Mouse (Mus musculus): ENCODE measurements around the gene Fkbp6. TPM values are rescaled to one million over a fixed set of nuclear protein-coding genes. Genes with fewer than 3 reads are reported as not detected.

Gene Fkbp6
- total RNA-seq, 2 experiments from 2014 or later, result not detected

GRCm38 (mm10) chr5:135280226-135280625 lies 69.6 kb downstream of the Fkbp6 start:
- DNase-seq (ENCODE audit: low spot score in 2 of 2), result no peak

DNA sequence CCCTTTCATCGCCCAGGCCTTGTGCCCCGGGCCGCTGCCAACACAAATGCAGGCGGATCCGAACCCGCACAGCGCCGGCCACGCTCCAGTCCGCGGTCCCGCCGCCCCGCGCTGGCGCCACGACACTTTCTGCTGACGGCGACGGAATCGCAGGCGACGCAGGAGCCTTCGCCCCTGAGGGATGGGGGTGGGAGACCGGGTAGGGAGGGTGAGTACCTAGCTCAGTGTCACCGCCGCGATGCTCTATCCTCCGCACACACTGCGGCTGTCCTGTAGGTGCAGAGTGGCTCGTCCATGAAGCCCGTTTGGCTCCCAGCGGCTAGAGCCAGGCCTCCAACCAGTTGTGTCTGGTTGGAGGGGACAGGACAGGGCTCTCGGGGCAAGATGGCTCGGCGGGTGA lies 73.2 kb downstream of the Fkbp6 start:
- DNase-seq (ENCODE audit: low spot score in 2 of 2), result no peak

- peak in 1 of 2 experiments; percentile 54 for DNase-seq (ENCODE audit: low spot score in 2 of 2)
Observed at GRCm38 (mm10) chr5:135274663-135275396, 75.0 kb downstream of the Fkbp6 start.

DNA sequence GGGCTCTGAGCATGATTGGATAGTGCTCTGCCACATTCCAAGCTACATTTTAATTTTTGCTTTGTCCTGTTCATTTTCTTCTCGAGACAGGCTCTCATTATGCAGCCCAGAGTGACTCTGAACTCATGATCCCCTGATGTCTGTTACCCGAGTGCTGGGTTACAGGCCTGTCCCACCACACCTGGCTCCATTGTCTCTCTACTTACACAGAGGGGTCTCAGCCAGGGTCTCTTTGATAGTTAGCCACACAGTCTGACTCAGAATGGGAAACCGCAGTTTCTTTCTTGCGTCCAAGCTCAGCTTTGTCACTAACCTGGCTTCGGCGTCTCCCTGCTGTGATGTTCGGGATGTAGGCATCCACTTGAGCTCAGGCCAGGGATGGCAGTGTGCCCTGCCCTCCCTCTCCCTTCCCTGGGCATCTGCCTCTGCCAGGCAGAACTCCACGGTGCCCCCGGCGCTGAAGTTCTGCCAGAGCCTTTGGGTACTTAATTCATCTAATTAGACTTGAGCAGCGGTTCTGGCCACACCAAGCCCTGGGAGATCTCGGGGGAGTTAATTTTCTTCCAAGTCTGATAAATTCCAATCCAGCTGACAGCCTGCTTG lies 78.2 kb downstream of the Fkbp6 start:
- DNase-seq (ENCODE audit: low spot score in 2 of 2), result peak; percentile 65 to 86

- no peak for DNase-seq (ENCODE audit: low spot score in 2 of 2)
Observed at GRCm38 (mm10) chr5:135270361-135270760, 79.5 kb downstream of the Fkbp6 start.

DNA sequence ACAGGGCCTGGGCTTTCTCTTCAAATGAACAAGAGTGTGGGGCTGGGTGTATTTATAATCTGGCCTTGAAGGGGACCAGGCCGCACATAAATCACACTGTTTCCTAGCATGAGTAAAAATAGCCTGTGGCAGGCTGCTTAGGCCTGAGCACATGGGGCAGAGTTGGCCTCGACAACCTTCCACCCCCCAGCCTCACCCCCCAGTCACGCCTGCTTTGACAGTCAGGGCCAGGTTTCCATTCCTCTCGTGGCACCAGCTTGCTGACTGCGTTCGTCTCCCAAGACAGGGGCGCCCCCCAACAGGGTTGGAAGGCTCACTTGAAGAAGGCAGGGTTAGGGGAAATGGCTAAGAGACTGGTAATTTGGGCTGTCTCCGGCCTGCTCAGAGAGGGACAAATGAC lies 80.4 kb downstream of the Fkbp6 start:
- no peak for DNase-seq (ENCODE audit: low spot score in 2 of 2)

GRCm38 (mm10) chr5:135264548-135264947 lies 85.3 kb downstream of the Fkbp6 start:
- DNase-seq (ENCODE audit: low spot score in 2 of 2), result no peak

DNA sequence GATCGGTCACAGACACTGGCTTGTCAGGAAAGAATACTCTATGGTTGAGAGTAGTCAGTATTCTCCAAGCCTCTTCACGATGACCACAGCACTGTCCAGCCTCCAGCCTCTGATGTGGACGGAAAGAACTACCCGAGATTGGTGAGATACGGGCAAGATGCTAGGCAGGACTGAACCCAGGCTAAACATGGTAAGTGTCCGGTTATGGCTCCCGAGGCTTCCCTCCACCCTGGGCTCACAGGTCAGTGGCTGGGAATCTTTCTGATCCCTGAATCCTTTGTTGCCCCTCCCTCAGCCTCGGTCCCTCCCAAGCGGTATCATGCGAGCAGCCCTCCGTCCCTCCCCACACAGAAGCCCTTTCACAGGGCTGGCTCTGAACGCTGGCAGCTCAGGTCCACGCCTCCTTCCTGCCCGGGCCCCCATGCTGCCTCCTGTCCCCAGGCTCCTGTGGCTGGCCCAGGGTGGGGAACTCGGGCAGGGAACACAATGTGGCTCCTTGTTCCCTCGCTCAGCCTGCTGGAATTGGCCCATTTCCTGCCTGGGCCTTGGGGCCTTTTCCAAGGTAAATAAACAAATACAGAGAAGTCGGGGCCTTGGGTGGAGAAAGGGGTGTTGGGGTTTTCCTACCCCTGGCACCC lies 85.9 kb downstream of the Fkbp6 start:
- peak; percentile 45 to 70 for DNase-seq (ENCODE audit: low spot score in 2 of 2)

GRCm38 (mm10) chr5:135258280-135259150 lies 91.3 kb downstream of the Fkbp6 start:
- peak; percentile 41 to 60 for DNase-seq (ENCODE audit: low spot score in 2 of 2)

GRCm38 (mm10) chr5:135257559-135257958 lies 92.3 kb downstream of the Fkbp6 start:
- no peak for DNase-seq (ENCODE audit: low spot score in 2 of 2)

DNA sequence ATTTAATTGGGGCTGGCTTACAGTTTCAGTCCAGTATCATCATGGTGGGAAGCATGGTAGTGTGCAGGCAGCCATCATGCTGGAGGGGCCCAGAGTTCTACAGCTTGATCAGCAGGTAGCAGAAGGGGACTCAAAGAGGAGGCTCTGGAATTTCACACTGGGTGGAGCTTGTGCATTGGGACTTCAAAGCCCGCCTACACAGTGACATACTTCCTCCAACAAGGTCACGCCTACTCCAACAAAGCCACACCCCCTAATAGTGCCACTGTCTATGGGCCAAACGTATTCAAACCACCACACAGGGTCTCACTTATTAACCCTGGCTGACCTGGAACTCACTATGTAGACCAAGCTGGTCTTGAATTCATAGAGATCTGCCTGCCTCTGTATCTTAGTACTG lies 93.7 kb downstream of the Fkbp6 start:
- DNase-seq (ENCODE audit: low spot score in 2 of 2), result no peak

DNA sequence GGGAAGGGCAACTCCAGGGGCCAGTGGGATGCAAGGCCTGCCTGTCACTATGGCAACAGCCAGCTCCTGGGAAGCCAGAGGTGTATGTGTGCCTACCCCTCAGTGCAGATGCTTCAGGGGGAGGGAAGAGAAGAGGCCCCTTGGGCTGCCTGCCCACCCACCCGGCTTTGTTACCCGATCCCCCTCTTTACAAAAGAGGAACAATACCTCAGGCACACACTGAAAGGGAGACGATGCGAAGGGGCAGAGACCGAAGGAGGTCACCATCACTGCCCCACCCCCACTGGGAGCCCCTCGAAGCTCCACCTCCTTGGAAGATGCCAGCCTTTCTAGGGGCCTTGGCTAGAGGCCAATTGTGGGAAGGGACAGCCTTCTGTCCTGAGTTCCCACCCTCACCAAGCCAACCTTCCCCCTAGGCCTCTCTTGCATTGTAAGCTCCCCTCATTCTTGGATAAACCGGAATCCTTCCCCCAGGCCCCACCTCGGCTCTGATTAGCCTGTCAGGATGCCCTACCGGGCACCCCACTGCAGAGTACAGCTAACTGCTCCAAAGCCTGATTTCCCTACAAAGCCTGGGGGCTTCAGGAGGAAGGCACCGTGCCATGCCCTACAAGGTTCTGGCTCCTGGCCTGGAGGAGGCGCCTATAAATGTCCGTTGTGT lies 96.0 kb downstream of the Fkbp6 start:
- no peak for DNase-seq (ENCODE audit: low spot score in 2 of 2)

GRCm38 (mm10) chr5:135251079-135251454 lies 98.8 kb downstream of the Fkbp6 start, which contains the start of gene Fzd9:
TSS of gene Fzd9 (minus strand) at chr5:135251230.
- DNase-seq (ENCODE audit: low spot score in 2 of 2), result peak; percentile 86 to 91

DNA sequence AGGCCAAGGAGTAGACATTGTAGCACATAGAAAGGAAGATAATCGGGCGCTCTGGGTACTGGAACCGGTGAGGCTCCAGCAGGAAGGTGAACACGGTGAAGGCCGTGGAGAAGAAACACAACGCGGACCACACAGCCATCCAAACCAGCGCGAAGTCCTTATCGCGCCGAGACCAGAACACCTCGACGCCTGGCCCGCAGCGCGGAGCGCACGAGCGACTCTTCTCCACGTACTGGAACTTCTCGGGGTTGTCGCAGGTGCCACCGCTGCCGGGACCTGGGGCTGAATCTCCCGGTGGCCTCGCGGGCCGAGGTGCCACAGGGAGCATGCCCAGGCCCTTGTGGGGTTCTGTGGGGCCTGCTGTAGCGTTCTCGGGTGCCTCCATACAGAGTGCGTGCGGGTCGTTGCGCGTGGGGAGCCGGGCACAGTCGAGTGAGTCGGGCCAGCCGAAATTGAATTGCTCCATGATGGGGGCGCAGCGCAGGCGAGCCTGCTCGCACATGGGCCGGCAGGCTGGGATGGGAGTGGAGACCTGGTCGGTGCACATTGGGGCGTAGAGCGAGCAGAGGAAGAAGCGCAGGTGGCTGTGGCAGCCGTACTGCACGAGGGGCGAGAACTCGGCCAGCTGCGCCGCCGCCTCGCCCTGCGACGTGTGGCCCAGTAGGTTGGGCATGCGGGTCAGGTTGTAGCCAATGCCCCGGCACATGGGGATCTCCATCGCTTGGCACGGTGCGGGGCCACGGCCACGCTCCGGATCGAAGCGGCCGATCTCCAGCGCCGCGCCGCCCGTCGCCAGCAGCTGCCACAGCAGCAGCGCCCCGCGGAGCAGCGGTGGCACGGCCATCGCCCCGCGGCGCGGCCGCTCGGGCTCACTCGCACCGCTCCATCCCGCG lies 99.4 kb downstream of the Fkbp6 start:
- no peak for DNase-seq (ENCODE audit: low spot score in 2 of 2)

GRCm38 (mm10) chr5:135248956-135249676 lies 100.7 kb downstream of the Fkbp6 start:
- DNase-seq (ENCODE audit: low spot score in 2 of 2), result no peak

- DNase-seq (ENCODE audit: low spot score in 2 of 2), result no peak
Observed at GRCm38 (mm10) chr5:135247337-135247736, 102.5 kb downstream of the Fkbp6 start.

GRCm38 (mm10) chr5:135246531-135246930 lies 103.3 kb downstream of the Fkbp6 start:
- DNase-seq (ENCODE audit: low spot score in 2 of 2), result no peak

DNA sequence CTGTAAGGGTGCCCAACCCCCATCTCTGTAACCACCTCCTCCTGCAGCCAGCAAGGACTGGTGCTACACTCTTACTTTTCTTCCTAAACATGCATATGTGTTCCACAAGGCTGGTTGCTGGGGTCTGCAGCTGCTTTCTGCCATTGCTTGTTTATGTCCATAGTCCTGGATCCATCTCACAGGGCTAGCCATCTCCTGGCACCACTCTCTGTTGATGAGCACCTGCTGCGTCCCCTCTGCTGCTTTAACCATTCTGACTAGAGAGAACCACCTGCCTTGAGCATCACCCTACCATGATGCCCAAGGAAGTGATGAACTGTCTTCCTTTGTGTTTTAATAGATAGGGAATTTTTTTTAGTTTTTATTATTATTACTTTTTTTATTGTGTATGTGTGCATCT lies 106.7 kb downstream of the Fkbp6 start:
- DNase-seq (ENCODE audit: low spot score in 2 of 2), result no peak

GRCm38 (mm10) chr5:135242608-135243007 lies 107.2 kb downstream of the Fkbp6 start:
- DNase-seq (ENCODE audit: low spot score in 2 of 2), result peak; percentile 19 to 47
